Mouse (Mus musculus): ENCODE measurements around the gene Lamp1. TPM values are rescaled to one million over a fixed set of nuclear protein-coding genes. Genes with fewer than 3 reads are reported as not detected.

Lamp1 gene
- 87.8 TPM for total RNA-seq (2023)

DNA sequence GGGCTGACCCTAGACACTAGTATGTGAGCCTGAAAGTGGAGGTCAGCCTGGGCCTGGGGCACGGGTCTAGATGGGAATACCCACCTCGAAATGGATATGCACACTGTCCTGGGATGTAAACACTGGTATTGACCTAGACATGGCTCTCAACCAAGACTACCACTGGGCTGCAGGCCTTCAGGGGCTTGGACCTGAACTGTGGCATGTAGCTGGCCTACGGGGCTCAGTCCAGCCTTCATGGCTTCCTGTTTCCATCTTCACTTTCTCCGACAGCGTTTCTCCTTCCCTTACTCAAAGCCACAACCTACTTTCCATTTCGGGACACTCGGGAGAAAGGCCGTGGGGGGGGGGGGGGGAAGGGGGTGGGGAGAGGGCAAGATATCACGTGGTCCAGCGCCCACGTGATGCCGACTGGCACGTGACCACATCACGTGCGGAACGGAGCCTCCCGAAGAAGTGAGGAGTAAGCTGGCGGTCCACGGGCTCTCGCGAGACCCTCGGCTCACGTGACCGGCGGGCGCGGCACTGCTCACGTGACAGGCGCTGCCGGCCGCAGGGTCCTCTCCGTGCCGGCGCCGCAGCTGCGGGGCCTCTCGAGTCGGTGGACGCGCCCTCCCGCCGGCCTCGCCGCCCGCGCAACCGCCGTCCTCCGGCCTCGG lies at the start of gene Lamp1:
Gene Lamp1, plus strand, starts transcription at position 444 of the 659 bp plus-strand sequence.

DNA sequence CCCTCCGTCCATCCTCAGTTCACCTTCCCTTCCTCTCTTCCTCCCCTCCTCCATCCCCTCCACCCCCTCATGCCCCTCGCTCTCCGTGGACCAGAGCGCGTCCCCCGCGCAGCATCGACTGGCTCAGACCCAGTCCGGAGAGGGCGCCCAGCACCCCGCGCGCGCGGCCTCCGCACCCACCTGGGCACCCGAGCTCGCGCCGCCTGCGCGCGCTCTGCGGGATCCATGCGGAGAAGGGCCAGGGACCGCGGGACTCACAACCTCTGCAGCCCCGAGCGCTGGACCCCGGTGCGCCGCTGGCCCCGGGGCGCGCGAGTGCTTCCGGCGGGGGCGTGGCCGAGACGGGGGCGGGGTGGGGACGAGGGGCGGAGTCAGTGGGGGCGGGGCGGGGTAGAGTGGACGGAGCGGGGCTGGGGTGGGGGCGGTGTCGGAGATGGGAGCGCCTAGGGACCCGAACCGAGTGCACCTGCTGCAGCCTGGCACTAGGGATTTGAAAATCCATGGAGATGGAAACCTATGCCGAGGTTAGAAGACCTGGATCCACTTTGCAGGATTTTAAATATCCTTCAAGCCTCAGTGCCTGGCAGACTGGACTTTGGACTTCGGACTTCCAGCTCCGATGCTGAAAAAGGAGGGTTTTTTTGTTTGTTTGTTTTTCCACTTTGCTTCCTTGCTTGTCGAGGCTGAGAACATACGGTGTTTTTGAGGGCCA lies 41.5 kb downstream of the Lamp1 start, which contains the start of gene Grtp1:
Gene Grtp1, minus strand, starts transcription at position 320 of the 712 bp plus-strand sequence.

Other genes starting within 250 kb of the Lamp1 start
- gene F7, start 133.1 kb upstream of the Lamp1 start, total RNA-seq (2023), result not detected
- not detected for gene F10, start 121.9 kb upstream of the Lamp1 start, total RNA-seq (2023)
- not detected for gene Proz, start 98.2 kb upstream of the Lamp1 start, total RNA-seq (2023)
- gene Pcid2, start 53.7 kb upstream of the Lamp1 start, total RNA-seq (2023), result 39.2 TPM
- gene Cul4a, start 53.5 kb upstream of the Lamp1 start, total RNA-seq (2023), result 34.4 TPM
- not detected for gene Grtp1, start 41.5 kb downstream of the Lamp1 start, total RNA-seq (2023)
- gene Adprhl1, start 95.0 kb downstream of the Lamp1 start, total RNA-seq (2023), result not detected
- gene Dcun1d2, start 129.0 kb downstream of the Lamp1 start, total RNA-seq (2023), result 18.4 TPM
- 17.5 TPM for gene Tmco3, start 129.0 kb downstream of the Lamp1 start, total RNA-seq (2023)
- gene Tfdp1, start 179.6 kb downstream of the Lamp1 start, total RNA-seq (2023), result 28.4 TPM
- gene Atp4b, start 237.7 kb downstream of the Lamp1 start, total RNA-seq (2023), result not detected
- 0.15 TPM for gene Grk1, start 245.9 kb downstream of the Lamp1 start, total RNA-seq (2023)

Measured in CD8-positive naive resting alpha-beta T cell, adult 57 days (primary cell).